ENCODE assay signal across 13 mouse cellular contexts in genomic region chr10:8873631-8874370, GRCm38 (mm10). TPM values are rescaled to one million over a fixed set of nuclear protein-coding genes. Genes with fewer than 3 reads are reported as not detected.
DNase-seq lines count a peak whose midpoint lies in the region; ATAC-seq lines count a peak whose summit lies in the region.
"Had no signal": no experiment of that assay in that cellular context is flagged by ENCODE, and none has a peak within 500 bp of the region (broad histone marks: within the 10 kb centered on the region; RNA-seq: fewer than 3 reads in every experiment).

No protein-coding gene starts in this region.

- 0 out of 2 replicates have a peak overlapping the region, but pooled peaks have one; percentile 11 for H3K27ac ChIP-seq in embryonic facial prominence, embryonic 15.5 days (replicated peaks)
- H3K27ac ChIP-seq in embryonic facial prominence, embryonic 10.5 days (replicated peaks): no peak overlapping the region
- H3K27ac ChIP-seq in brown adipose tissue, adult 24 weeks (replicated peaks; ENCODE audit: low read depth, low read length): peak overlapping the region; percentile 70
- H3K27ac ChIP-seq in hindbrain, embryonic 16.5 days (ENCODE audit: low read depth, low read length): no peak overlapping the region
- H3K27ac ChIP-seq: limb, embryonic 13.5 days had no signal

- ATAC-seq in embryonic facial prominence, embryonic 15.5 days (ENCODE audit: insufficient number of reproducible peaks, low FRiP score, low TSS enrichment, low read depth): no peak
- no peak for ATAC-seq in hindbrain, embryonic 16.5 days
- ATAC-seq: forebrain, embryonic 14.5 days had no signal

- WGBS in embryonic facial prominence, embryonic 15.5 days: 60% methylated on average over 7 of the region's 7 CpGs
- 86% methylated on average over 7 of the region's 7 CpGs for WGBS in embryonic facial prominence, embryonic 10.5 days
- WGBS in hindbrain, embryonic 16.5 days: 82% methylated on average over 7 of the region's 7 CpGs

- no peak overlapping the region for H3K4me2 ChIP-seq in embryonic facial prominence, embryonic 15.5 days (replicated peaks)
- H3K4me2 ChIP-seq in hindbrain, embryonic 16.5 days (ENCODE audit: low read length): no peak overlapping the region
- H3K4me2 ChIP-seq: limb, embryonic 13.5 days had no signal

- H3K9me3 ChIP-seq in embryonic facial prominence, embryonic 15.5 days (replicated peaks): no peaks in the 10 kb centered on the region
- H3K9me3 ChIP-seq in embryonic facial prominence, embryonic 10.5 days: no peaks in the 10 kb centered on the region
- H3K9me3 ChIP-seq in hindbrain, embryonic 16.5 days (ENCODE audit: control insufficient read depth, low read length): no peaks in the 10 kb centered on the region
- H3K9me3 ChIP-seq: limb, embryonic 13.5 days had no signal

- H3K9ac ChIP-seq in embryonic facial prominence, embryonic 15.5 days: no peak overlapping the region
- H3K9ac ChIP-seq in hindbrain, embryonic 16.5 days (ENCODE audit: low read depth, low read length): no peak overlapping the region
- H3K9ac ChIP-seq: limb, embryonic 13.5 days had no signal

- H3K36me3 ChIP-seq in embryonic facial prominence, embryonic 15.5 days: no peaks in the 10 kb centered on the region
- peaks cover 9% of the 10 kb centered on the region; the same call in 1 of the 2 replicates for H3K36me3 ChIP-seq in embryonic facial prominence, embryonic 10.5 days (replicated peaks)
- H3K36me3 ChIP-seq in hindbrain, embryonic 16.5 days (ENCODE audit: control insufficient read depth, insufficient read depth, low read length): no peaks in the 10 kb centered on the region

- H3K27me3 ChIP-seq in embryonic facial prominence, embryonic 15.5 days: no peaks in the 10 kb centered on the region
- H3K27me3 ChIP-seq in embryonic facial prominence, embryonic 10.5 days (replicated peaks; ENCODE audit: low read depth, poor library complexity, severe bottlenecking): no peaks in the 10 kb centered on the region
- no peaks in the 10 kb centered on the region; the same call in 1 of the 2 replicates for H3K27me3 ChIP-seq in hindbrain, embryonic 16.5 days (replicated peaks; ENCODE audit: control insufficient read depth, insufficient read depth, low read length)
- H3K27me3 ChIP-seq: limb, embryonic 13.5 days had no signal

- peaks cover 7% of the 10 kb centered on the region; the same call in 1 of the 2 replicates for H3K4me1 ChIP-seq in embryonic facial prominence, embryonic 15.5 days
- H3K4me1 ChIP-seq in embryonic facial prominence, embryonic 10.5 days: peaks cover 4% of the 10 kb centered on the region
- H3K4me1 ChIP-seq in brown adipose tissue, adult 24 weeks (ENCODE audit: control insufficient read depth, insufficient read depth, insufficient read length, low read length): peaks cover 36% of the 10 kb centered on the region
- no peaks in the 10 kb centered on the region for H3K4me1 ChIP-seq in hindbrain, embryonic 16.5 days (ENCODE audit: control insufficient read depth, insufficient read depth, low read depth, low read length)
- H3K4me1 ChIP-seq: limb, embryonic 13.5 days had no signal

- H3K4me3 ChIP-seq in embryonic facial prominence, embryonic 15.5 days (replicated peaks): no peak overlapping the region
- H3K4me3 ChIP-seq in embryonic facial prominence, embryonic 10.5 days: no peak overlapping the region
- no peak overlapping the region for H3K4me3 ChIP-seq in brown adipose tissue, adult 24 weeks (ENCODE audit: insufficient read depth, low read depth, low read length)
- H3K4me3 ChIP-seq in hindbrain, embryonic 16.5 days (ENCODE audit: low read length): no peak overlapping the region
- H3K4me3 ChIP-seq: limb, embryonic 13.5 days; myocyte had no signal

- DNase-seq in embryonic facial prominence, embryonic 10.5 days (ENCODE audit: low spot score): no peak
- peak; percentile 32 to 68 for DNase-seq in layer of hippocampus, adult 18-20 months (ENCODE audit: low spot score in 2 of 2)
- no peak for DNase-seq in layer of hippocampus, postnatal 10 days (ENCODE audit: low spot score in 2 of 2)
- DNase-seq in lung, postnatal 10 days: peak; percentile 41
- no peak for DNase-seq in cerebellum, adult 8-10 months
- DNase-seq: B cell, adult 2 months; cerebellum, adult 9-10 months had no signal

RNA-seq across cellular contexts. Expression of gene Sash1, which starts 12.1 kb away (rescaled TPM):
- 5.7 and 8.5 TPM in 2 replicates for polyA plus RNA-seq in embryonic facial prominence, embryonic 15.5 days (2015; fragmentation: Nextera tagmentation; extraction: Ambion mirVana)
- 4.1 and 4.2 TPM in 2 replicates for polyA plus RNA-seq in embryonic facial prominence, embryonic 10.5 days (2016; fragmentation: Nextera tagmentation; extraction: Ambion mirVana)
- 10 to 100 TPM; 78.9 to 79.8 TPM for total RNA-seq in layer of hippocampus, adult 18-20 months (2021)
- 100 to 1,000 TPM in 1 of 2 experiments, 10 to 100 TPM in 1; 92.0 to 101 TPM for total RNA-seq in layer of hippocampus, postnatal 10 days (2021)
- polyA plus RNA-seq in brown adipose tissue, adult 24 weeks (2012; ENCODE audit: insufficient read depth, insufficient read length, missing spikeins): 14.1 and 18.2 TPM in 2 replicates
- 2.7 and 4.2 TPM in 2 replicates for polyA plus RNA-seq in hindbrain, embryonic 16.5 days (2015; fragmentation: Nextera tagmentation; extraction: Ambion mirVana)

Comparison
In these comparisons a context has a peak if more than half of its experiments do, and no peak if none do; other contexts are left out.
1. H3K27ac ChIP-seq: peak in embryonic facial prominence, embryonic 15.5 days (single experiment) and brown adipose tissue, adult 24 weeks (single experiment); none in embryonic facial prominence, embryonic 10.5 days (single experiment) and hindbrain, embryonic 16.5 days (single experiment).
2. DNase-seq: peak in layer of hippocampus, adult 18-20 months (2 of 2) and lung, postnatal 10 days (single experiment); none in embryonic facial prominence, embryonic 10.5 days (single experiment), layer of hippocampus, postnatal 10 days (0 of 2) and cerebellum, adult 8-10 months (single experiment).